Mouse (Mus musculus): ENCODE results near the gene Ccdc120. TPM values are rescaled to one million over a fixed set of nuclear protein-coding genes. Genes with fewer than 3 reads are reported as not detected.

Gene Ccdc120
- polyA plus RNA-seq, 1 experiment from 2014 or later, result 14.1 TPM

DNA sequence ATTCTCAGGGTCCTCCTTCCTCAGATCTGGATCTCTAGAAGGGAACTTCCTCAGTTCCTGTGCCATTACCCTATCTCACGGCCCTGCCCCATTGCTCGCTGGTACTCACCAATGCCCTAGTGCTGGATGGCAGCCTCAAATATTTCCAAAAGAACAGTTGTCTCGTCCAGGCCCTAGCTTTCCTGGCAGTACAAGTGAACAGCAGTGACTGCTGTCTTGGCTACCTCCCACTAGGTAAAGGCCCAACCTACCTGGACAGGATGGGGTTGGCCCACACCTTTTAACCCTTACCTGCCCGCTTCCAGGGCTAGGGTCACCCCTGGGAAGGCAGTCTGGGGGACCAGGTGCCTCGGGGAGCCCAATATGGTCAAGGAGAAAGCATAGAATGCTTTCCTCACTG, 9.6 kb downstream of the Ccdc120 start:
- no peak overlapping the region for H3K9ac ChIP-seq (ENCODE audit: low read length)
- ATAC-seq (replicated peaks; ENCODE audit: low FRiP score, low TSS enrichment, low read depth) (no peak), DNase-seq (ENCODE audit: low spot score) (no peak)
- WGBS, result 64% methylated on average over 5 of the region's 5 CpGs
- H3K4me1 ChIP-seq (replicated peaks; ENCODE audit: control insufficient read depth, insufficient read depth, low read length), result no peaks in the 10 kb centered on the region
- H3K4me2 ChIP-seq (ENCODE audit: low read length), result no peak overlapping the region
- H3K4me3 ChIP-seq (ENCODE audit: low read depth, low read length), result no peak overlapping the region
- H3K27ac ChIP-seq (ENCODE audit: low read depth), result no peak overlapping the region
- no peaks in the 10 kb centered on the region for H3K9me3 ChIP-seq (ENCODE audit: control insufficient read depth, low read length)
- H3K36me3 ChIP-seq (ENCODE audit: control insufficient read depth, insufficient read depth, low read length), result 0 out of 2 replicates have a peak, but pooled peaks cover 11% of the 10 kb centered on the region
- no peaks in the 10 kb centered on the region for H3K27me3 ChIP-seq (replicated peaks; ENCODE audit: control insufficient read depth, insufficient read depth, low read length)

DNA sequence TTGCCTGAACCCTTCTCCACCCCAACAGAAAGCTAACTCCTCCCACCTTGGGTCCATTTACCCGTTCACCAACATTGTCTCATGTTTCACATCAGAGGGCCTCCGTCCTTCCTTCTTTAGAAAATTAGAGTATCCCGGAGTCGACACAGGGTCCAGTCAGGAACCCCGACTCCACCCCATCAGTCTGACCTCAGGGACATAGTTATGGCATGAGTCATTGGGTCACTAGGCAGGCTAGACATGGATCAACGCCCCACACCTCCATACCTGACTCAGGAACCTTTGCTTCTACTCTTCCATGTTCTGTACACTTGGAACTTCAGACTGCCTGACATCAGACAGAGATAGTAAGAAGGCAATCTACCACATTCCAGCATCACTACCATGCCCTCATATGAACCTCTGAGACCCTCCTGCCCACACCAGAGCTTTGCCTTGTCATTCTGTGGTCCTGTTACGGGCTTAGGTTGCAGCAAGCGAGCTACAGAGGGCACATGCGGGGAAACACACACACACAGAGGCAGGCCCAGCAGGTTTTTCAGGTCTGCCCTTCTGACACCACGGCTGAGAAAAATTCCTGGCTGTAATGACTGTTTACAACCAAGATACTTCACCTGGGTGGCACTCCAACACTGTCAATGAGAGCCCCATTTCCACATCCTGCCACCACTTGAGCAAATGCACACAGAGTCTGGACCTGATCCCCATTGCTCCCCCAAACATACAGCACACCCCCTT, 10.5 kb downstream of the Ccdc120 start:
- Histone ChIP-seq H3K4me3 (ENCODE audit: low read depth, low read length) (no peak overlapping the region), H3K9ac (ENCODE audit: low read length) (no peak overlapping the region), H3K4me2 (ENCODE audit: low read length) (peak overlapping the region; percentile 13), H3K4me1 (replicated peaks; ENCODE audit: control insufficient read depth, insufficient read depth, low read length) (no peaks in the 10 kb centered on the region), H3K9me3 (ENCODE audit: control insufficient read depth, low read length) (no peaks in the 10 kb centered on the region), H3K36me3 (ENCODE audit: control insufficient read depth, insufficient read depth, low read length) (0 out of 2 replicates have a peak, but pooled peaks cover 11% of the 10 kb centered on the region), H3K27me3 (replicated peaks; ENCODE audit: control insufficient read depth, insufficient read depth, low read length) (no peaks in the 10 kb centered on the region), H3K27ac (ENCODE audit: low read depth) (no peak overlapping the region)
- DNase-seq (ENCODE audit: low spot score) (no peak), ATAC-seq (replicated peaks; ENCODE audit: low FRiP score, low TSS enrichment, low read depth) (peak; percentile 73)
- 39% methylated on average over 10 of the region's 10 CpGs for WGBS

DNA sequence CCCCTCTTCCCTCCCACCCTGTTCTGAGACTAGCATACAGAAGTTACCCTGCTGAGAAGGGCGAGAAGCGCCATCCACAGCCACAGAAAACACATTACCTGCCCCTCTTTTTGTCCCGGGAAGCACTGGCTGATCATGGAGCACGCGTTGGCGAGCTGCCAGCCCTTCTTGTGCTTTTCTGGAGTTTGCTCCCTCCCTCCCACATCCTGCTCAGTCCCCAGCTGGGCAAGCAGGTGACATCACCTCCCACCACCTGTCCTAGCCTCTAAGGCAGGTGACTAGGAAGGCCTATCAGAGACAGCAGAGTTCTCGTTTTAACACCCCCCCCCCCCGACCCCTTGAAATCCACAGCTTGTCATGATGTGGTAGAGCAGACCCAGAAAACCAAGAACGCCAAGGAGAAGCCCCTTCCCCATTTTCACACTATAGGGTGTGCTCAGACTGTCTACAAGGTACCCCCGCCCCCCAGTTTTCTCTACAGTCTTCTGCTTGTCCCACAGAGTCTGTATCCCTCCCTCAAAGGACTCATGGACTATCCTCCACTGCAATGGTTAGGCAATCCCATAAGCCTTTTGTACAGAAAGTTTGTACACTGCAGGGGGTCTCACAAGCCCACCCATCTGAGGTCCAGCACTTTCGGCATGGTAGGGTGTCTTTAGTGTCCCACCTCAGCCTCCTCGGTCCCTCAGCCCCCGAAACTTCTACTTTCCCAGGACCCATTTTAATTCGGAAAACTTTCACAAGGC, 11.2 kb downstream of the Ccdc120 start:
- Histone ChIP-seq H3K27me3 (replicated peaks; ENCODE audit: control insufficient read depth, insufficient read depth, low read length) (no peaks in the 10 kb centered on the region), H3K36me3 (ENCODE audit: control insufficient read depth, insufficient read depth, low read length) (0 out of 2 replicates have a peak, but pooled peaks cover 11% of the 10 kb centered on the region), H3K4me1 (replicated peaks; ENCODE audit: control insufficient read depth, insufficient read depth, low read length) (no peaks in the 10 kb centered on the region), H3K4me2 (ENCODE audit: low read length) (peak overlapping the region; percentile 13), H3K27ac (ENCODE audit: low read depth) (no peak overlapping the region), H3K9me3 (ENCODE audit: control insufficient read depth, low read length) (no peaks in the 10 kb centered on the region), H3K9ac (ENCODE audit: low read length) (no peak overlapping the region), H3K4me3 (ENCODE audit: low read depth, low read length) (no peak overlapping the region)
- ATAC-seq (replicated peaks; ENCODE audit: low FRiP score, low TSS enrichment, low read depth) (peak; percentile 76), DNase-seq (ENCODE audit: low spot score) (no peak)
- 61% methylated on average over 14 of the region's 14 CpGs for WGBS

DNA sequence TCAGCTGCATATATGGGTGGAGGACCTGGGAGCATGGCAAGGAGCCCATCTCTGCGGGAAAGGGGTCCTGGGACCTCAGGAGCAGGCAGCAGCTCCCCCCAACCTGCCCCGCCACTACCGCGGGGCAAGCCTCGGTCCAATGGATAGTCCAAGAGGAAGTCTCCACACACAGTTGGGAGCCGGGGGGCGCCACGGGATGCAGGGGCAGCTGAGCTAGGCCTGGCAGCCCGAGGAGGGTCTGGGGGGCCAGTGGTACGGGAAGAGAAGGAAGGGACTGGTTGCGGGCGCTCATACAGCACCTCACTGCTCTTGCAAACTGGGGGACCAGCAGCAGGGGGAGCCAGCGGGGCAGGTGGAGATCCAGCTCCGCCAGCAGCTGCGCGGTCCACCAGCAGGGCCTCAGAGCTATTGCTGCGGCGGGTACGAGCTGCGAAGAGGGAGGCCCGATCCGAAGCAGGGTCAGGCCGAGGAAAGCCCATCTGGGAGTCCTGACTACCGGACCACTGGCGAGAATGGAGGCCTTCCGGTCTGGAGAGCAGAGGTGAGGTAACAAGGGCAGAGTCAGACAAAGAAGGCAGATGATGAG, 17.0 kb downstream of the Ccdc120 start:
- 0 out of 2 replicates have a peak, but pooled peaks cover 11% of the 10 kb centered on the region for H3K36me3 ChIP-seq (ENCODE audit: control insufficient read depth, insufficient read depth, low read length)
- no peak overlapping the region for H3K4me2 ChIP-seq (ENCODE audit: low read length)
- 32% methylated on average over 26 of the region's 26 CpGs for WGBS
- DNase-seq (ENCODE audit: low spot score) (peak; percentile 79), ATAC-seq (replicated peaks; ENCODE audit: low FRiP score, low TSS enrichment, low read depth) (no peak)
- H3K27me3 ChIP-seq (replicated peaks; ENCODE audit: control insufficient read depth, insufficient read depth, low read length), result no peaks in the 10 kb centered on the region
- no peak overlapping the region for H3K27ac ChIP-seq (ENCODE audit: low read depth)
- no peak overlapping the region for H3K9ac ChIP-seq (ENCODE audit: low read length)
- no peaks in the 10 kb centered on the region for H3K4me1 ChIP-seq (replicated peaks; ENCODE audit: control insufficient read depth, insufficient read depth, low read length)
- H3K9me3 ChIP-seq (ENCODE audit: control insufficient read depth, low read length), result no peaks in the 10 kb centered on the region
- no peak overlapping the region for H3K4me3 ChIP-seq (ENCODE audit: low read depth, low read length)

DNA sequence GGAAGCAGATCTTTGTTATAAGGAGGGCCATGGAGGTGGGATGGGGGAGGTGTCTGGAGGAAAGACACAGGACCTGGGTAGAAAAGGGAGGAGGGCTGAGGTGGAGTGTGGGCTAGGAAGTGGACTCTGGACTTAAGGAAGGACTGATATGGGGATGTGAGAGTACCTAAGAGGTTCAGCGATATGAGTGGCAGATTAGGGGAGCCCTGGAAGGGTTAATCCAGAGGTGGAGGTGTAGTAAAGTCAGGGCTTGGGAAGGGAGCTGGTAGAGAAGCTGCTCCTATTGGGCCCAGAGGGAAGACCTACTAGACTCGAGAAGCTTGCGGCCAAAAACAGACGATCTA, 21.8 kb downstream of the Ccdc120 start:
- Histone ChIP-seq H3K36me3 (ENCODE audit: control insufficient read depth, insufficient read depth, low read length) (peaks cover 12% of the 10 kb centered on the region; the same call in 1 of the 2 replicates), H3K4me2 (ENCODE audit: low read length) (peak overlapping the region; percentile 52), H3K27me3 (replicated peaks; ENCODE audit: control insufficient read depth, insufficient read depth, low read length) (no peaks in the 10 kb centered on the region), H3K4me1 (replicated peaks; ENCODE audit: control insufficient read depth, insufficient read depth, low read length) (no peaks in the 10 kb centered on the region), H3K27ac (ENCODE audit: low read depth) (no peak overlapping the region; the same call in 1 of the 2 replicates), H3K4me3 (ENCODE audit: low read depth, low read length) (peak overlapping the region; percentile 44), H3K9ac (ENCODE audit: low read length) (peak overlapping the region; percentile 47), H3K9me3 (ENCODE audit: control insufficient read depth, low read length) (no peaks in the 10 kb centered on the region)
- 8% methylated on average over 4 of the region's 4 CpGs for WGBS
- ATAC-seq (replicated peaks; ENCODE audit: low FRiP score, low TSS enrichment, low read depth), result peak; percentile 60
- DNase-seq (ENCODE audit: low spot score), result no peak

DNA sequence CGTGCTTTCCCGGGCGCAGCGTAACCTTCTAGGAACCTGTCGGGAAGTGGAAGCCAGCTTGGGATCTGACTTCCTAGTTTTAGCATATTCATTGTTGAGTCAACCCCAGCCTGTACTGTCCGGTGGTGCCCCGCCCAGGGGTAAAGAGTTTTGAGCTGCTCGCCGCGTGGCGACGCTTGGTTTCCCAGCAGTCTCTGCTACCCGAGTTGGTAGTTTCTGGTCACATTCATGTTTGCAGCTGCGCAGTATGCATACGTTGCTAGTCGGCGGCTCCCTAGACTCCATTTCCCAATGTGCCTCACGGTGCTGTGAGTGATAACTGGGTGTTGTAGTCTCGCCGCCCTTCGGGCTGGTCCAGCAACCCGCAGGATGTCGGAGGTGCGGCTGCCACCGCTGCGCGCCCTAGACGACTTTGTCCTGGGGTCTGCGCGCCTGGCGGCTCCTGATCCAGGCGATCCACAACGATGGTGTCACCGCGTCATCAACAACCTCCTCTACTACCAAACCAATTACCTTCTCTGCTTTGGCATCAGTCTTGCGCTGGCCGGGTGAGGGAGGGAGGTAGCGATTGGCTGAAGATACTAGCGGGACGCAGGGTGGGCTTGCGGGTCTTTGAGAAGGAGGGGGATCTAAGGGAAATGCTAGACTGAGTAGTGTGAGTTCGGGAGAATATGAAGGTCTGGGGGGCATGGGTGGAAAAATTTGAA, 22.3 kb downstream of the Ccdc120 start, which contains the start of gene Praf2:
Gene Praf2, plus strand, starts transcription at position 225 of the 707 bp plus-strand sequence.
- Histone ChIP-seq H3K4me3 (ENCODE audit: low read depth, low read length) (peak within 1 kb of the TSS; percentile 44), H3K9ac (ENCODE audit: low read length) (peak within 1 kb of the TSS; percentile 47)
- 16% methylated on average over 42 of the region's 42 CpGs for WGBS

DNA sequence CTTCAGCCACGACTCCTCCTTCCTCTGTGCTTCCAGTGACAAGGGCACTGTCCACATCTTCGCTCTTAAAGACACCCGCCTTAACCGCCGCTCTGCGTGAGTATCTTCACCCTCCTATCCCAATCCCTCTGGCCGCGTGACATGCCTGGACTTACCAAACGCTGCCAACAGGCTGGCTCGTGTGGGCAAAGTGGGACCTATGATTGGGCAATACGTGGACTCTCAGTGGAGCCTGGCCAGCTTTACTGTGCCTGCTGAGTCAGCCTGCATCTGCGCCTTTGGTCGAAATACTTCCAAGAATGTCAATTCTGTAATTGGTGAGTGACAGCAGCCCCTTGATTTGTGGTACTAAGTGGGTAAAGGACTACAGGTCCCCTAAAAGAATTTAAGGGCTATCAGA, 23.5 kb downstream of the Ccdc120 start:
- Histone ChIP-seq H3K27me3 (replicated peaks; ENCODE audit: control insufficient read depth, insufficient read depth, low read length) (no peaks in the 10 kb centered on the region), H3K4me3 (ENCODE audit: low read depth, low read length) (no peak overlapping the region), H3K27ac (ENCODE audit: low read depth) (no peak overlapping the region), H3K4me1 (replicated peaks; ENCODE audit: control insufficient read depth, insufficient read depth, low read length) (no peaks in the 10 kb centered on the region), H3K36me3 (ENCODE audit: control insufficient read depth, insufficient read depth, low read length) (peaks cover 12% of the 10 kb centered on the region; the same call in 1 of the 2 replicates), H3K9ac (ENCODE audit: low read length) (no peak overlapping the region), H3K4me2 (ENCODE audit: low read length) (no peak overlapping the region), H3K9me3 (ENCODE audit: control insufficient read depth, low read length) (no peaks in the 10 kb centered on the region)
- DNase-seq (ENCODE audit: low spot score) (no peak), ATAC-seq (replicated peaks; ENCODE audit: low FRiP score, low TSS enrichment, low read depth) (no peak)
- WGBS, result 92% methylated on average over 13 of the region's 13 CpGs

More for the DNA sequence above, 22.3 kb downstream of the Ccdc120 start, which contains the start of gene Praf2:
- Histone ChIP-seq H3K4me1 (replicated peaks; ENCODE audit: control insufficient read depth, insufficient read depth, low read length) (no peaks in the 10 kb centered on the region), H3K36me3 (ENCODE audit: control insufficient read depth, insufficient read depth, low read length) (peaks cover 12% of the 10 kb centered on the region; the same call in 1 of the 2 replicates), H3K27ac (ENCODE audit: low read depth) (peak within 1 kb of the TSS; percentile 57; the same call in 1 of the 2 replicates), H3K27me3 (replicated peaks; ENCODE audit: control insufficient read depth, insufficient read depth, low read length) (no peaks in the 10 kb centered on the region), H3K4me2 (ENCODE audit: low read length) (peak within 1 kb of the TSS; percentile 52), H3K9me3 (ENCODE audit: control insufficient read depth, low read length) (no peaks in the 10 kb centered on the region)
- DNase-seq (ENCODE audit: low spot score) (peak; percentile 85), ATAC-seq (replicated peaks; ENCODE audit: low FRiP score, low TSS enrichment, low read depth) (peak; percentile 93)

DNA sequence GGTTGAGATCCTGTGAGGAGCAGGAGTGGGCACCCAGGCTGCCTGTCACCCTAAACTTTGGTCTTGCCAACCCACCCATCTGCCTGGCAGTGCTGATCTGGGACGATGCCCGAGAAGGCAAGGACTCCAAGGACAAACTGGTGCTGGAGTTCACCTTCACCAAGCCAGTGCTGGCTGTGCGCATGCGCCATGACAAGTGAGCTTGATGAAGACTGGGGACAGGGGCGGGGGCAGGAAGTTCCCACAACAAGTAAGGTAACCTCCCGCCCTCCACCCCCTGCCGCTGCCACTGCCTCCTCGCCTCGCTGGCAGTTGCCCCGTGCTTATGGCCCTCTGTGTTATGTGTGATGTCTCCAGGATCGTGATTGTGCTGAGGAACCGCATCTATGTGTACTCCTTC, 24.9 kb downstream of the Ccdc120 start:
- WGBS, result 85% methylated on average over 10 of the region's 12 CpGs
- Histone ChIP-seq H3K36me3 (ENCODE audit: control insufficient read depth, insufficient read depth, low read length) (peaks cover 12% of the 10 kb centered on the region; the same call in 1 of the 2 replicates), H3K4me2 (ENCODE audit: low read length) (no peak overlapping the region), H3K4me3 (ENCODE audit: low read depth, low read length) (no peak overlapping the region), H3K27ac (ENCODE audit: low read depth) (no peak overlapping the region), H3K4me1 (replicated peaks; ENCODE audit: control insufficient read depth, insufficient read depth, low read length) (no peaks in the 10 kb centered on the region), H3K27me3 (replicated peaks; ENCODE audit: control insufficient read depth, insufficient read depth, low read length) (no peaks in the 10 kb centered on the region), H3K9ac (ENCODE audit: low read length) (no peak overlapping the region), H3K9me3 (ENCODE audit: control insufficient read depth, low read length) (no peaks in the 10 kb centered on the region)
- DNase-seq (ENCODE audit: low spot score) (no peak), ATAC-seq (replicated peaks; ENCODE audit: low FRiP score, low TSS enrichment, low read depth) (no peak)

Measured in intestine, embryonic 14.5 days (tissue).